Mouse (Mus musculus) hindbrain, postnatal 0 days (tissue): Measurements from ENCODE around the gene Arntl2. TPM values are rescaled to one million over a fixed set of nuclear protein-coding genes. Genes with fewer than 3 reads are reported as not detected.

Experiments
- ATAC-seq: fragments of 200-750 bp; cut with Nextera tagmentation; 2 replicates; pipeline ENCODE4 v1.8.0; 2017; ENCODE audit warnings: mild to moderate bottlenecking, moderate TSS enrichment, moderate library complexity
- DNase-seq: peaks from one replicate; pipeline ENCODE4 v3.0.0-alpha.2; 2015; ENCODE audit warnings: low spot score
- H3K27ac ChIP-seq: fragments of 300-500 bp; sonication (generic); 2 replicates; pipeline ENCODE4 v1.5.1; 2014; ENCODE audit warnings: mild to moderate bottlenecking
- H3K27me3 ChIP-seq: fragments of 300-500 bp; sonication (generic); 2 replicates; pipeline ENCODE4 v1.6.1; 2014; ENCODE audit warnings: low read length, mixed read lengths; ENCODE audit not compliant: insufficient read depth
- H3K36me3 ChIP-seq: fragments of 300-500 bp; sonication (generic); 2 replicates; pipeline ENCODE4 v1.6.1; 2014; ENCODE audit warnings: low read length, mixed read lengths; ENCODE audit not compliant: insufficient read depth
- H3K4me1 ChIP-seq: fragments of 300-500 bp; sonication (generic); 2 replicates; pipeline ENCODE4 v1.6.1; 2014; ENCODE audit warnings: antibody characterized with exemption, low read length, mixed read lengths; ENCODE audit not compliant: insufficient read depth
- H3K4me2 ChIP-seq: fragments of 300-500 bp; sonication (generic); 2 replicates; pipeline ENCODE4 v1.6.1; 2014; ENCODE audit warnings: low read depth, mild to moderate bottlenecking, low read length, moderate library complexity, mixed read lengths
- H3K4me3 ChIP-seq: fragments of 300-500 bp; sonication (generic); 2 replicates; pipeline ENCODE4 v1.5.1; 2014; ENCODE audit warnings: low read length
- H3K9ac ChIP-seq: fragments of 300-500 bp; sonication (generic); replicated peaks from 2 replicates; pipeline ENCODE4 v1.6.1; 2014; ENCODE audit warnings: mild to moderate bottlenecking, low read length, moderate library complexity, mixed read lengths
- H3K9me3 ChIP-seq: fragments of 300-500 bp; sonication (generic); 2 replicates; pipeline ENCODE4 v1.6.1; 2016; ENCODE audit warnings: low read length, mixed read lengths
- CTCF ChIP-seq: IDR thresholded peaks from 2 replicates; pipeline ENCODE4 v1.5.1; 2016; ENCODE audit warnings: antibody characterized with exemption, control low read depth, low read depth
- WGBS: fragments of 180-500 bp; shearing (Covaris S2); extraction: QIAGEN DNeasy Blood & Tissue Kit; methylation state at CpG from one replicate; pipeline ENCODE4 v1.1.7; 2014; 5-methylcytosine and 5-hydroxymethylcytosine counted together
- polyA plus RNA-seq: library from polyadenylated mRNA; unstranded; fragments of >200 nt; fragmentation: Nextera tagmentation; extraction: Ambion mirVana; gene quantifications from 2 replicates; pipeline ENCODE4 v1.2.1, GENCODE M21; 2015
- total RNA-seq: library from RNA; depleted of rRNA; stranded (reverse); fragments of >200 nt; gene quantifications from 2 replicates; pipeline ENCODE4 v1.2.3, GENCODE M21; 2014

Arntl2 gene
- total and polyA plus RNA-seq, 2 experiments from 2014 or later = 3.9 to 4.1 TPM

DNA sequence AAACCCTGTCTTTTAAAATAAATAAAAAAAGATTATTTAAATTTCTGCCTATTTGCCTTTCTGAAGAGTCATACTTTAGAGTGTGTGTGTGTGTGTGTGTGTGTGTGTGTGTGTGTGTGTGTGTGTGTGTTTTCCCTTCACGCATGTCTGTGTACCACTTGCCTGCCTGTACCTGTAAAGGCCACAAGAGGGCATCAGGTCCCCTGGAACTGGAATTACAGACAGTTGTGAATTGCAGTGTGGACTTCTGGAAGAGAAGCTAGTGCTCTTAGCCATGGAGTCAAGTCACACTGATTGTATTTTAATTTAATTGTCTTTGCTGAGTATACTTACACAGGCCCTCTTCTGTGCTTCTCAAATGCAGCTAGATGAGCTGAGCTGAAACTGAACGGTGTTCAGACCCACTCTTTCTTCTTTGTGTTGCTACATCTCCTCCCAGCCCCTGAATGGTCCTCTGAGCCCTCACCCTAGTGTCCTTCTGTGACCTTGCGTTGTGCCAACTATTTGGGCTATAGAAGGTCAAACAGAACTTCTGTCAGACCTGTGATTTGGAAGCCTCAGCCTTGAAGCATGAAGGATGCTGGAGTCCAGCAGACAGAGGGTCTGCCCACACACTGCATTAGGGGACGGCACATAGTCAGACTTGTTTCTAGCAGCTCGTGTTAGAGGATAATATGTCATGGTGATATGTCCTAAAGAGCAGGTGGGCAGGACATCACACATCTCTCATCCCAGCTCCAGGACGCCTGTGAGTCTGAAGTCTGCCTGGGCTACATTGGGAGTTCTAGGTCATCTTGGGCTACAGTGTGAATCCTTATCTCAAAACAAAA lies 37.8 kb downstream of the Arntl2 start:
- H3K4me3 ChIP-seq = no peak overlapping the region
- DNase-seq (peak; percentile 87), ATAC-seq (peak; percentile 86)
- H3K27ac ChIP-seq = no peak overlapping the region
- peak; percentile 94 for TF ChIP-seq CTCF
- H3K27me3 ChIP-seq = no peaks in the 10 kb centered on the region
- 73% methylated on average over 6 of the region's 6 CpGs for WGBS
- no peaks in the 10 kb centered on the region for H3K36me3 ChIP-seq
- H3K4me1 ChIP-seq = no peaks in the 10 kb centered on the region
- H3K9me3 ChIP-seq = no peaks in the 10 kb centered on the region
- H3K4me2 ChIP-seq = no peak overlapping the region
- H3K9ac ChIP-seq = no peak overlapping the region

DNA sequence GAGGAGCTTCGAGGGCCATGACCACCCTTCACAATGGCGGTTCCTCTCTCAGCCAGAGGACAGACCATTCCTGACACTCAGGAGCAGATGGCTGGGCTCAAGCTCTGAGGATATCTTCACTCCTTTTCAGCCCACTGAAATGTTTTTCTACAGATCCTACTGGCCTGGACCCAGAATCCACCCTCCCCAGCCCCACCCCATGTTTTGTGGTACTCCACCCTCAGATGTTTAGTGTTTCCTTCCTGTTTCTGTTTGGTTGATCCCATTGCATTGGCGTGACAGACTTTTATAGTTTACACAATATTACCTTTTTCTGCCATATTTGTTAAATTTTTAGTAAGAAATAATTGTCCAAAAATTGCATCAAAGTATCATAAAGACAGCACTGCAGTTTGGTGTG lies 38.5 kb downstream of the Arntl2 start:
- Histone ChIP-seq H3K4me1 (no peaks in the 10 kb centered on the region), H3K4me3 (no peak overlapping the region), H3K4me2 (no peak overlapping the region), H3K27ac (no peak overlapping the region), H3K9ac (no peak overlapping the region), H3K9me3 (no peaks in the 10 kb centered on the region), H3K36me3 (no peaks in the 10 kb centered on the region), H3K27me3 (no peaks in the 10 kb centered on the region)
- WGBS = 77% methylated on average over 3 of the region's 3 CpGs
- DNase-seq (no peak), ATAC-seq (no peak)
- no peak for TF ChIP-seq CTCF

DNA sequence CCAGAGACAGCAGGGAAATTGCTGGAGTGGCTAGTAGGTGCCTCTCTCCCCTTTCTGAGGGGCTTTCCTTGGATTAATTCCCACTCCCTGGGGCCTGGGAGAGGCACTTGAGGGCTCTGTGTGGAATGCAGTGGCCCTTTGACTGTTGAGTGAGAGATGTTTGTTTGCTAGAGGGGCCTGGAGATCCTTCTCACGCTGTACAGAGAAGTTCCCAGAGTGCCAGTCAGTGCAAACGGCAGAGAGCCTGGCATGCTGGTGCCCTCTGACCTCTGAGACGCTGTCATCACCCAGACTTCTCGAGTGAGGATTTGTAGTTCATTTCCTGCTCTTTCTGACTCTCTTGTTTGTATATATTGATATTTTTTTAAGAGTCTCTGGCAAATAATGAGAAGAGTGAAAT lies 39.9 kb downstream of the Arntl2 start:
- ATAC-seq (no peak), DNase-seq (no peak)
- 33% methylated on average over 4 of the region's 4 CpGs for WGBS
- H3K36me3 ChIP-seq = no peaks in the 10 kb centered on the region
- no peaks in the 10 kb centered on the region for H3K27me3 ChIP-seq
- TF ChIP-seq CTCF = no peak
- H3K4me2 ChIP-seq = no peak overlapping the region
- no peak overlapping the region for H3K9ac ChIP-seq
- no peaks in the 10 kb centered on the region for H3K9me3 ChIP-seq
- H3K27ac ChIP-seq = no peak overlapping the region
- no peaks in the 10 kb centered on the region for H3K4me1 ChIP-seq
- H3K4me3 ChIP-seq = no peak overlapping the region

DNA sequence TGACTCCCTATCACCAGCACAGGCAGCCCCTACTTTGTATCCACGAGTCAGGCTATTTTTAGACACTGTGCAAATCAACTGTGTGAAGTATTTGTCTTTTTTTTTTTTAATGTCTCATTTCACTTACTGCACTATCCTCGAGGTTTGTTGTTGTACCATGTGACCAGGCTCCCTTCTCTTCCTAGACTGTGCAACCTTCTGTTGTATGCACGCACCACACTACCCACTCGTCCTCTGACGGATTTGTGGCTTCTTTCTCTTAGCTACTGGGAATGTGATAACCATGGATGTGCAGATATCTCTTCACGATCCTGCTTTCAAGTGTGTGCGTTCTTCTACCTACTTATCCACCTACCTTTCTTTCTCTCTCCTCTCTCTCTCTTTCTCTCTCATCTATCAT lies 41.5 kb downstream of the Arntl2 start:
- no peak overlapping the region for H3K4me2 ChIP-seq
- no peak for DNase-seq
- H3K9me3 ChIP-seq = no peaks in the 10 kb centered on the region
- H3K9ac ChIP-seq = no peak overlapping the region
- TF ChIP-seq CTCF = no peak
- H3K27ac ChIP-seq = no peak overlapping the region
- 81% methylated on average over 7 of the region's 7 CpGs for WGBS
- no peak for ATAC-seq
- H3K36me3 ChIP-seq = no peaks in the 10 kb centered on the region
- H3K4me3 ChIP-seq = no peak overlapping the region
- no peaks in the 10 kb centered on the region for H3K4me1 ChIP-seq
- no peaks in the 10 kb centered on the region for H3K27me3 ChIP-seq

DNA sequence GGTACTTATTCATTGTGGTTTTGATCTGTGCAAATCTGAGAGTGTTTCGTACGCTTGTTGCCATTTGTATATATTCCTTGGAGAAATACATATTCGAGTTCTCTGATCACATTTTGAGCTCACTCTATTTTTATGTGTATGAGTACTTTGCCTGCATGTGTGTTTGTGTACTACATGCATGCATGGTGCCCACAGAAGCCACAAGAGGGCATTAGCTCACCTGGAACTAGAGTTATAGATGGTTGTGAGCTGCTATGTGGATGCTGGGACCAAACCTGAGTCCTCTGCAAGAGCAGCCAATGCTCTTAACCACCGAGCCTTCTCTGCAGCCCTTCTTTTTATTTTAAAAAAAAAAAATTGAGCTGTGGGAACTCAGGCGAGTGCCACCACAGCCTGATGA lies 42.5 kb downstream of the Arntl2 start:
- Histone ChIP-seq H3K4me2 (no peak overlapping the region), H3K9me3 (no peaks in the 10 kb centered on the region), H3K27me3 (no peaks in the 10 kb centered on the region), H3K9ac (no peak overlapping the region), H3K4me1 (no peaks in the 10 kb centered on the region), H3K36me3 (no peaks in the 10 kb centered on the region), H3K27ac (no peak overlapping the region), H3K4me3 (no peak overlapping the region)
- 88% methylated on average over 5 of the region's 5 CpGs for WGBS
- DNase-seq = no peak
- TF ChIP-seq CTCF = no peak
- ATAC-seq = no peak

DNA sequence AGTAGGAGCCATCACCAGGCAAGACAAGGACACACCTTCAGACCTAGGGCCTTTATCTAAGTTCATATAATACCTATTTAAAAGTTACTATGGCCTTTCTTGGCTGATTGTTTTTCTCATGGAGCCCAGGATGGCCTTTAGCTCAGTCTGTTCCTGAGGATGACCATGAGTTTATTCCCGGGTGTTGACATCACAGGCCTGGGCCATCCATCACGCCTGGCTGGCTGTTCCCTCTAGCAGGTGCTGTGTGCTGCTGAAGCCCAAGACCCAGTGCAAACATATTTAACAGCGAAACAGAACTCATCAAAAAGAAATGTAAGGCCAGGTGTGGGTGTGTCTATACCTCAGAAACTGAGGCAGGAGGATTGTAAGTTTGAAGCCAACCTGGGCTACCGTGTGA lies 43.0 kb downstream of the Arntl2 start:
- Histone ChIP-seq H3K36me3 (no peaks in the 10 kb centered on the region), H3K9me3 (no peaks in the 10 kb centered on the region), H3K4me2 (no peak overlapping the region), H3K4me3 (no peak overlapping the region), H3K27ac (no peak overlapping the region), H3K9ac (no peak overlapping the region), H3K27me3 (no peaks in the 10 kb centered on the region), H3K4me1 (no peaks in the 10 kb centered on the region)
- 90% methylated on average over 4 of the region's 4 CpGs for WGBS
- ATAC-seq = no peak
- DNase-seq = no peak
- no peak for TF ChIP-seq CTCF

DNA sequence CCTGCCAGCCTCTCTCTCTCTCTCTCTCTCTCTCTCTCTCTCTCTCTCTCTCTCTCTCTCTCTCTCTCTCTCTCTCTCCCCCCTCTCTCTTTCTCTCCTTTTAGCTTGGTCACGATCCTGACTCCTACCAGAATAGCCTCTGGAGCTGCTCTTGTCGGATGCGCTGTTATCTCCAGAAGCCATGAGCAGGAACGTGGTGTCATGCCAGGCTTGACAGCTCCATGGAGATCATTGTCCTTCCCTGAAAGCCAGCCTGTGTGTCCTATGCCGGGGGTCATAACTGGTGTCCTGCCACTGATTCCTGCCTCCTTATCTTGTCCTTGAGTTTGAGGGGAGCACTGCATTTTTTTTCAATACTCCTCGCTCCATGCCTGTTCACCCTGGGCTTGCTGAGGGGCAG lies 49.0 kb downstream of the Arntl2 start:
- no peaks in the 10 kb centered on the region for H3K36me3 ChIP-seq
- no peaks in the 10 kb centered on the region for H3K9me3 ChIP-seq
- no peak overlapping the region for H3K4me2 ChIP-seq
- ATAC-seq (no peak), DNase-seq (no peak)
- no peak overlapping the region for H3K4me3 ChIP-seq
- TF ChIP-seq CTCF = no peak
- no peaks in the 10 kb centered on the region for H3K4me1 ChIP-seq
- H3K27ac ChIP-seq = no peak overlapping the region
- H3K9ac ChIP-seq = no peak overlapping the region
- no peaks in the 10 kb centered on the region for H3K27me3 ChIP-seq
- 73% methylated on average over 6 of the region's 6 CpGs for WGBS
